Mouse (Mus musculus): ENCODE measurements around the gene Rpl10. TPM values are rescaled to one million over a fixed set of nuclear protein-coding genes. Genes with fewer than 3 reads are reported as not detected.

Rpl10 gene
- polyA plus RNA-seq, 1 experiment = 2,470 TPM

DNA sequence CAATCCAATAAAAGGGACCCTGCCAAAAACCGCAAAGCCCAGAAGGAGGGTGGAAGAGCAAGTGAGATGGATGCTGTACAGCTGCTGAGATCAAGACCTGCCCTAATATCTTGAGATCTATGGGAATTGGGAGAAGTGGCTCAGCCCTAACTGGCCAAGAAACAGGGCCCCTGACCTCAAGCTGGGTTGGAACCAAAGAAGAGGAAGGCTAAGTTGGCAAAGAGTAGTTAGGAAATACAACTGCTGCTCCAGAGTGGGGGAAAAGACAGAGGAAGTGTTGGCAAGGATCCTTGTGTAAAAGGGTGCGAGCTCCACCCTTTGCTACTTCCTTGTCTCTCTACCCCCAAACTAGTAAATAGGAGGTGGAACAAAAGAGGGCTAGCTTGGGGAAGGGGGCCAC, 27.2 kb upstream of the Rpl10 start:
- TF ChIP-seq MYOG (IDR thresholded peaks at IDR 0.05; ENCODE audit: control insufficient read depth in 1 of 3, insufficient read depth in 1 of 3, insufficient read length in 2 of 3, low read depth in 2 of 3) = no peak
- no peak for TF ChIP-seq CEBPB (IDR thresholded peaks at IDR 0.05; ENCODE audit: insufficient read depth, poor library complexity, severe bottlenecking)
- TF ChIP-seq TCF3 (IDR thresholded peaks at IDR 0.05; ENCODE audit: insufficient read length, low read depth) = no peak
- no peak for TF ChIP-seq USF1 (IDR thresholded peaks at IDR 0.05; ENCODE audit: low read depth)
- TF ChIP-seq SRF (IDR thresholded peaks at IDR 0.05; ENCODE audit: control insufficient read depth, insufficient read length, low read depth) = no peak
- TF ChIP-seq POLR2A (IDR thresholded peaks at IDR 0.05; ENCODE audit: insufficient read length, low read depth) = no peak
- TF ChIP-seq REST (IDR thresholded peaks at IDR 0.05; ENCODE audit: insufficient read depth, insufficient read length) = no peak
- H3K79me2 ChIP-seq (ENCODE audit: control insufficient read depth, insufficient read depth) = peaks cover 62% of the 10 kb centered on the region
- peak overlapping the region; percentile 84 for H3K4me2 ChIP-seq (ENCODE audit: low read depth)
- H3K36me3 ChIP-seq (ENCODE audit: control insufficient read depth, insufficient read depth) = peaks cover 31% of the 10 kb centered on the region
- H3ac ChIP-seq (ENCODE audit: control insufficient read depth, insufficient read length) = no peak overlapping the region
- peak overlapping the region; percentile 96 for H3K4me3 ChIP-seq
- no peaks in the 10 kb centered on the region for H3K27me3 ChIP-seq (ENCODE audit: control insufficient read depth, insufficient read depth, insufficient read length)

- peak; percentile 35 for TF ChIP-seq POLR2AphosphoS2 (IDR thresholded peaks at IDR 0.05; ENCODE audit: insufficient read length, low read depth)
- no peak for TF ChIP-seq MYOD1 (IDR thresholded peaks at IDR 0.05; ENCODE audit: control insufficient read depth in 1 of 3, insufficient read length in 2 of 3, low read depth in 2 of 3)
- peaks cover 62% of the 10 kb centered on the region for H3K79me2 ChIP-seq (ENCODE audit: control insufficient read depth, insufficient read depth)
- peak overlapping the region; percentile 84 for H3K4me2 ChIP-seq (ENCODE audit: low read depth)
- H3K27me3 ChIP-seq (ENCODE audit: control insufficient read depth, insufficient read depth, insufficient read length) = no peaks in the 10 kb centered on the region
- peaks cover 28% of the 10 kb centered on the region for H3K36me3 ChIP-seq (ENCODE audit: control insufficient read depth, insufficient read depth)
- peak overlapping the region; percentile 96 for H3K4me3 ChIP-seq
- H3ac ChIP-seq (ENCODE audit: control insufficient read depth, insufficient read length) = no peak overlapping the region
These were observed 26.8 kb upstream of the Rpl10 start for GRCm38 (mm10) chrX:74243807-74244206.

- no peaks in the 10 kb centered on the region for H3K27me3 ChIP-seq (ENCODE audit: control insufficient read depth, insufficient read depth, insufficient read length)
- peaks cover 62% of the 10 kb centered on the region for H3K79me2 ChIP-seq (ENCODE audit: control insufficient read depth, insufficient read depth)
- TF ChIP-seq SRF (IDR thresholded peaks at IDR 0.05; ENCODE audit: control insufficient read depth, insufficient read length, low read depth) (peak; percentile 96), POLR2AphosphoS2 (IDR thresholded peaks at IDR 0.05; ENCODE audit: insufficient read length, low read depth) (peak; percentile 17), MYOG (IDR thresholded peaks at IDR 0.05; ENCODE audit: control insufficient read depth in 1 of 3, insufficient read depth in 1 of 3, insufficient read length in 2 of 3, low read depth in 2 of 3) (no peak)
- peak overlapping the region; percentile 84 for H3K4me2 ChIP-seq (ENCODE audit: low read depth)
- peaks cover 21% of the 10 kb centered on the region for H3K36me3 ChIP-seq (ENCODE audit: control insufficient read depth, insufficient read depth)
- H3ac ChIP-seq (ENCODE audit: control insufficient read depth, insufficient read length) = no peak overlapping the region
- H3K4me3 ChIP-seq = peak overlapping the region; percentile 96
These were observed 26.0 kb upstream of the Rpl10 start for GRCm38 (mm10) chrX:74244614-74245083.

DNA sequence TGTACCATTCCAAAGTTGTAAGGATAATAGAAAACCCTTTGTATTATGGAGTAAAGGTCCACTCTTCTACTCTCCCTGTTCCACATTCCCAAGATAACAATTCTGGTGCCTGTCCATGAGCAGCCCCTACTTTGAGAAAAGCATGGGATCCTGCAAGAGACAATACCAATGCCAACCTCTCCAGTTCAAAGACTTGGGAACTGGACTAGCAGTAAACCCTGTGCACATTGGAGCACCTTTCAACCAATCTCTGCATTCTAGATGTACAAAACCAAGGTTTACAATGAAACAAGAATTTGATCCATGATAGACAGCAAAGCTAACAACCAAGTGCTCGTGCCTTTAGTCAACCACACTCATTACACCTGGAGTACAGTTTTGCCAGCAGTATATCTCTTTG, 25.5 kb upstream of the Rpl10 start:
- TF ChIP-seq MYOG (IDR thresholded peaks at IDR 0.05; ENCODE audit: control insufficient read depth in 1 of 3, insufficient read depth in 1 of 3, insufficient read length in 2 of 3, low read depth in 2 of 3) (no peak), SRF (IDR thresholded peaks at IDR 0.05; ENCODE audit: control insufficient read depth, insufficient read length, low read depth) (no peak), MYOD1 (IDR thresholded peaks at IDR 0.05; ENCODE audit: control insufficient read depth in 1 of 3, insufficient read length in 2 of 3, low read depth in 2 of 3) (no peak), MAX (IDR thresholded peaks at IDR 0.05; ENCODE audit: low read depth) (no peak), REST (IDR thresholded peaks at IDR 0.05; ENCODE audit: insufficient read depth, insufficient read length) (no peak), TCF3 (IDR thresholded peaks at IDR 0.05; ENCODE audit: insufficient read length, low read depth) (no peak), POLR2AphosphoS2 (IDR thresholded peaks at IDR 0.05; ENCODE audit: insufficient read length, low read depth) (no peak), CEBPB (IDR thresholded peaks at IDR 0.05; ENCODE audit: insufficient read depth, poor library complexity, severe bottlenecking) (no peak), E2F4 (IDR thresholded peaks at IDR 0.05; ENCODE audit: insufficient read depth) (no peak), POLR2A (IDR thresholded peaks at IDR 0.05; ENCODE audit: insufficient read length, low read depth) (no peak), TCF12 (IDR thresholded peaks at IDR 0.05; ENCODE audit: insufficient read depth, poor library complexity, severe bottlenecking) (no peak)
- peaks cover 21% of the 10 kb centered on the region for H3K36me3 ChIP-seq (ENCODE audit: control insufficient read depth, insufficient read depth)
- H3K4me3 ChIP-seq = peak overlapping the region; percentile 96
- H3K79me2 ChIP-seq (ENCODE audit: control insufficient read depth, insufficient read depth) = peaks cover 62% of the 10 kb centered on the region
- peak overlapping the region; percentile 55 for H3K4me2 ChIP-seq (ENCODE audit: low read depth)
- H3ac ChIP-seq (ENCODE audit: control insufficient read depth, insufficient read length) = peak overlapping the region; percentile 45
- no peaks in the 10 kb centered on the region for H3K27me3 ChIP-seq (ENCODE audit: control insufficient read depth, insufficient read depth, insufficient read length)

DNA sequence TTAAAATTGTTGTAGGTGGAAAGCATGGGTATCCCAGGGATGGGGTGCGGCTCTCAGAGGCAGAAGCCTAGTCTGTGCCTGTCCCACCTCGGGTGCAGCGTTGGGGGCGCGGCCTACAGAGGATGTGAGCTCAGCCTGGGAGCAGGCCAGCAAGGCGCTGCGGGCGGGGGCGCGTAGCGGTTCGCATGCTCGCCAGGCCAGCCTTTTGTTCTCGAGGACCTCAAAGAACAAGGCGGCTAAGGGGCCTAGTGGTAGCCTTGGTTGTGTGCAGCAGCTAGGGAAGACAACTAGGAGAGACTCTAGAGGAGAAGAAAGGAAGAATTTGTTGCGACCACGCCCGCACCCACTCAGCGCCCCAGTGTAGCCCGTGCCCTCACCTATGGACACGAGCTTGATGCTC, 24.9 kb upstream of the Rpl10 start:
- TF ChIP-seq REST (IDR thresholded peaks at IDR 0.05; ENCODE audit: insufficient read depth, insufficient read length) = no peak
- TF ChIP-seq MYOG (IDR thresholded peaks at IDR 0.05; ENCODE audit: control insufficient read depth in 1 of 3, insufficient read depth in 1 of 3, insufficient read length in 2 of 3, low read depth in 2 of 3) = peak in 1 of 3 experiments; percentile 8
- peak; percentile 85 for TF ChIP-seq POLR2AphosphoS2 (IDR thresholded peaks at IDR 0.05; ENCODE audit: insufficient read length, low read depth)
- peak; percentile 72 for TF ChIP-seq POLR2A (IDR thresholded peaks at IDR 0.05; ENCODE audit: insufficient read length, low read depth)

More for the DNA sequence above, 24.9 kb upstream of the Rpl10 start:
- peaks cover 20% of the 10 kb centered on the region for H3K36me3 ChIP-seq (ENCODE audit: control insufficient read depth, insufficient read depth)
- H3K4me3 ChIP-seq = peak overlapping the region; percentile 96
- H3K27me3 ChIP-seq (ENCODE audit: control insufficient read depth, insufficient read depth, insufficient read length) = no peaks in the 10 kb centered on the region
- H3K79me2 ChIP-seq (ENCODE audit: control insufficient read depth, insufficient read depth) = peaks cover 60% of the 10 kb centered on the region
- peak overlapping the region; percentile 55 for H3K4me2 ChIP-seq (ENCODE audit: low read depth)
- peak overlapping the region; percentile 45 for H3ac ChIP-seq (ENCODE audit: control insufficient read depth, insufficient read length)
